Mouse (Mus musculus): ENCODE measurements around the gene Hadh.
A peak's percentile ranks its signal among the peaks of the same experiment; 100 is the strongest.

The Hadh gene

DNA sequence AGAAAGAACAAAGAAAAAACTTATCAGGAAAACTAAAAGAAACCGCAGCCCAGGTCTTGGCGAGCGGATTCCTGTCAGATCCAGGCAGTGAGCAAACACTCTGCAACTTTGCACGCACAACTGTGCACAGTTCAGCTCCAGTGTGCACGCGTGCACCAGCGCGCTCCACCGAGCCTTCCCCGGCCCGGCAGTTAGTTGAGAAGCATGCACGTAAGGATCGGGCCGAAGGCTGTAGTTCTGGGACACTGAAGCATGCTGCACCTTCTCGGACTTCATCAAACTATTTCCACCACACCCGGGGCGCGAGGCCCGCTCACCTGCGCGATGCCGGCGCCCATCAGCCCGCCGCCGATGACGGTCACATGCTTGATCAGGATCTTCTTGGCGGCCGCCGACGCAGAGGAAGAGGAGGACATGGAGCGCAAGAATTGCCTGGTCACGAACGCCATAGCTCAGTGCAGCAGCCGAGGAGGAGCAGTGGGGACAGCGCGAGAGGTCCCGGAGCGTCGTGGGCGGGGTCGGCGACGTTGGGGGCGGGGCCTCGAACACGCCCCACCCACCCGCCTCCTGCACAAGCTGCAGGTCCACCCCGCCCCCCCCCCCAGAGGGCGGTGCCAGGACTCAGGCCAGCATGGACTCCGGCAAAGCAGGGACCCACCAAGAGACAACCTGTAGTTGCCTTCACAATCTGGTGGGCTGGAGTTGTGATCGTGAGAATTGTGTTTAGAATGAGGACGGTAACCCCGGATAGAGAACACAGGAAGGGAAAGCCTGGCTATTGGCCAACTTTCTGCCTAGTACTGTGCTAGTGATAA is at the start of gene Hadh:
Gene Hadh, minus strand, starts transcription at position 543 of the 815 bp plus-strand sequence.
- no peak for TF ChIP-seq CTCF (conservative IDR thresholded peaks at IDR 0.05; ENCODE audit: low read length)
- TF ChIP-seq POU5F1 (IDR thresholded peaks at IDR 0.05; ENCODE audit: borderline replicate concordance, low read length), result no peak
- TF ChIP-seq NANOG (IDR thresholded peaks at IDR 0.05; ENCODE audit: borderline replicate concordance, low read length), result no peak
- Histone ChIP-seq H3K9me3 (ENCODE audit: low read length) (peaks cover 11% of the 10 kb centered on the region), H3K36me3 (ENCODE audit: insufficient read depth, low read length) (peaks cover 27% of the 10 kb centered on the region), H3K27me3 (ENCODE audit: insufficient read depth, low read length) (no peaks in the 10 kb centered on the region), H3K4me1 (replicated peaks; ENCODE audit: low read depth, low read length) (peaks cover 28% of the 10 kb centered on the region), H3K4me3 (replicated peaks; ENCODE audit: low read length) (peak within 1 kb of the TSS; percentile 91)

DNA sequence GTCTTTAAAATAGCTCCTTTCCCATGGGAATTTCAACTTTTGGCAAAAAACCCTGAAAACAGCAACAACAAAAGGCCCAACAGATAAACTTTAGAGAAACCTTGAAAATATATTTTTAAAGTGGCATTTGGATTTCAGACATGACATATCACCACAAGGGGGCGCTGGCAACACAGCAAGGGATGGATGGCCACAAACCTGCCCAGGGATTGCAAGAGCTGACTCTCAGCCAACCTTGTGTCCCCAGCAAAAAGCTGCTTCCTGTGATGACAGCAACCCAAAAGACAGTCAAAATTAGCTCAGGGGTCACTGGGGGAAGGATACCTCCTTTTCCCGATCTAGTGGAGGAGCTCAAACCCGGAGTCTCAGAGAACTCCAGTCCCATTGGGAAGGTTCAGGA is 48.3 kb upstream of the Hadh start:
- TF ChIP-seq NANOG (IDR thresholded peaks at IDR 0.05; ENCODE audit: borderline replicate concordance, low read length), result no peak
- peak; percentile 88 for TF ChIP-seq CTCF (conservative IDR thresholded peaks at IDR 0.05; ENCODE audit: low read length)
- no peak for TF ChIP-seq POU5F1 (IDR thresholded peaks at IDR 0.05; ENCODE audit: borderline replicate concordance, low read length)
- H3K4me3 ChIP-seq (replicated peaks; ENCODE audit: low read length), result 0 out of 2 replicates have a peak overlapping the region, but pooled peaks have one; percentile 5

DNA sequence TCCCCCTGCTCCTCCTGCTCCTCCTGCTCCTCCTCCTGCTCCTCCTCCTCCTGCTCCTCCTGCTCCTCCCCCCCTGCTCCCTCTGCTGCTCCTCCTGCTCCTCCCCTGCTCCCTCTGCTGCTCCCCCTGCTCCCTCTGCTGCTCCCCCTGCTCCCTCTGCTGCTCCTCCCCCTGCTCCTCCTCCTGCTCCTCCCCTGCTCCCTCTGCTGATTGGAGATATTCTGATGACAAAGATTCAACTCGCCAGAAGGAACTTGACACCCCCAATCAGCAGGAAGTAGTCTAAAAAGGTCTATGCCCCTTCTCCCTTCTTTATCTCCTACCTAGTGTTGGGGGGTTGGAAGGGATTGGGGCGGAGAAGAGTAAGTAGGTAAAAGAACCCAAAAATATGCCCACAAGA is 46.3 kb upstream of the Hadh start:
- H3K4me1 ChIP-seq (replicated peaks; ENCODE audit: low read depth, low read length), result peaks cover 44% of the 10 kb centered on the region
- no peak overlapping the region for H3K4me3 ChIP-seq (replicated peaks; ENCODE audit: low read length)
- TF ChIP-seq NANOG (IDR thresholded peaks at IDR 0.05; ENCODE audit: borderline replicate concordance, low read length), result no peak
- no peaks in the 10 kb centered on the region for H3K27me3 ChIP-seq (ENCODE audit: insufficient read depth, low read length)
- H3K36me3 ChIP-seq (ENCODE audit: insufficient read depth, low read length), result no peaks in the 10 kb centered on the region
- no peaks in the 10 kb centered on the region for H3K9me3 ChIP-seq (ENCODE audit: low read length)

More for the DNA sequence above, 48.3 kb upstream of the Hadh start:
- Histone ChIP-seq H3K9me3 (ENCODE audit: low read length) (no peaks in the 10 kb centered on the region), H3K36me3 (ENCODE audit: insufficient read depth, low read length) (no peaks in the 10 kb centered on the region), H3K27me3 (ENCODE audit: insufficient read depth, low read length) (no peaks in the 10 kb centered on the region), H3K4me1 (replicated peaks; ENCODE audit: low read depth, low read length) (peaks cover 48% of the 10 kb centered on the region)

DNA sequence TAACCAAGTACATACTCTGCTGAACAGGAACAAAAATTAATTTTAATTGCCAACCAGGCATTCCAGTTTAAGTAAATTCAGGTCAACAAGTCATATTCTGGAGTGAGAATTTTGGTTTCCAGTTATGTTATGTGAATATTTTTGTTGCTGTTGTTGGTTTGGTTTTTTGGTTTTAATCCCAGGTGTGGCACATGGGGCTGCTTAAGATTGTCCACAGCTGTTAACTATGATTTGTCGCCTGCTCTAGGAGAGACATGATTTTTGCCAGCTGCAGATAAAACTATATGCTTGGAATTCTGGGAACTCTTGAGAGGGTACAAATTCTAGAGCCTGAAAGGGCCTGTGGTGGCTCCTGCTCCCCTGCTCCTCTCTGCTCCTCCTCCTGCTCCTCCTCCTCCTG is 45.2 kb upstream of the Hadh start:
- H3K27me3 ChIP-seq (ENCODE audit: insufficient read depth, low read length), result no peaks in the 10 kb centered on the region
- no peak overlapping the region for H3K4me3 ChIP-seq (replicated peaks; ENCODE audit: low read length)
- peaks cover 33% of the 10 kb centered on the region for H3K4me1 ChIP-seq (replicated peaks; ENCODE audit: low read depth, low read length)
- no peaks in the 10 kb centered on the region for H3K36me3 ChIP-seq (ENCODE audit: insufficient read depth, low read length)
- H3K9me3 ChIP-seq (ENCODE audit: low read length), result no peaks in the 10 kb centered on the region
- TF ChIP-seq POU5F1 (IDR thresholded peaks at IDR 0.05; ENCODE audit: borderline replicate concordance, low read length) (no peak), CTCF (conservative IDR thresholded peaks at IDR 0.05; ENCODE audit: low read length) (no peak), NANOG (IDR thresholded peaks at IDR 0.05; ENCODE audit: borderline replicate concordance, low read length) (no peak)

DNA sequence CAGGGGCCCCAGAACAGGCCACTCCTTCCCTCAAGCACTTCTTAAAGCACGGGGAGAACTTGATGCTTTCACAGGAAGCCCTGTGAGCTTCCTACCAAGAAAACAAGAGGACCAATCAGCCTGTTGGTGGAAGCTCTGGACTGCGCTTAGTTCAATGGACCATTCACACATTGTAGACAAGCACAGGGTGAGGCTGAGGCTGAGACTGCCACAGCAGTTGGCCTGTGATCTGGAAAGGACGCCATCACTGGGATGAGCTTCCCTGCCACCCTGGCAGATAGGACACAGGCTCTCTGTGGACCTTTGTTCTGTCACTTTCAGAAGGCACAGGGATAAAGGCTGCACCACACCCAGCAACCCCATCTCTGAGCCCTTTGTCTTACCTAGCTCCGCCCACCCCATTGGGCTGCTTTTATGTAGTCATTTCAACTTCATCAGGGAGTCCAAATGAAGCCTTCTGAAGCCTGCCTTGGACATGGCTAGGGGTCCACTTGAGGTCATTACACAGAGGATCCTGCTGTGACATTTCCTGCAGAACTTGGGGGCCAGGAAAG is 44.1 kb upstream of the Hadh start:
- TF ChIP-seq NANOG (IDR thresholded peaks at IDR 0.05; ENCODE audit: borderline replicate concordance, low read length) (no peak), CTCF (conservative IDR thresholded peaks at IDR 0.05; ENCODE audit: low read length) (no peak), POU5F1 (IDR thresholded peaks at IDR 0.05; ENCODE audit: borderline replicate concordance, low read length) (no peak)
- peaks cover 1% of the 10 kb centered on the region for H3K9me3 ChIP-seq (ENCODE audit: low read length)
- no peaks in the 10 kb centered on the region for H3K27me3 ChIP-seq (ENCODE audit: insufficient read depth, low read length)
- no peaks in the 10 kb centered on the region for H3K36me3 ChIP-seq (ENCODE audit: insufficient read depth, low read length)
- no peak overlapping the region for H3K4me3 ChIP-seq (replicated peaks; ENCODE audit: low read length)
- H3K4me1 ChIP-seq (replicated peaks; ENCODE audit: low read depth, low read length), result peaks cover 23% of the 10 kb centered on the region

DNA sequence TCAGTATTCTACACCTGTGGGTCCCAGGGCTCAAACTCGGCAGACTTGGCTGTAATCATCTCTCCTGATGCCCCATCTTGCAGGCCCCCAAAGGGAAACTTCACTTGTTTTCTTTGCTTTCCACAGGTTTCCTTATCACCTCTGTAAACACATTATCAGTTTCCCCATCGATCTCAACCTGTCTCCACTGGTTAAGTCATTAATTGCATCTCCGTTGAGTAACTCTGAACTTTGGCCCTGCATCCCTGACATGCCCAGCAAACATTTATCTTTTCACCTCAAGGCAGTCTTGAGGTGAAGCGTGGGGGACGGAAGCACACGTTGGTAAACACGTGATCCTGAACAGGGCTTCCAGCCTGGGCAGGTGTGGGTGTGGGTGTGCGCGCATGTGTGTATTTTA is 40.4 kb upstream of the Hadh start:
- Histone ChIP-seq H3K4me3 (replicated peaks; ENCODE audit: low read length) (no peak overlapping the region), H3K27me3 (ENCODE audit: insufficient read depth, low read length) (no peaks in the 10 kb centered on the region), H3K4me1 (replicated peaks; ENCODE audit: low read depth, low read length) (peaks cover 11% of the 10 kb centered on the region), H3K9me3 (ENCODE audit: low read length) (peaks cover 35% of the 10 kb centered on the region), H3K36me3 (ENCODE audit: insufficient read depth, low read length) (no peaks in the 10 kb centered on the region)
- no peak for TF ChIP-seq POU5F1 (IDR thresholded peaks at IDR 0.05; ENCODE audit: borderline replicate concordance, low read length)
- TF ChIP-seq CTCF (conservative IDR thresholded peaks at IDR 0.05; ENCODE audit: low read length), result no peak
- TF ChIP-seq NANOG (IDR thresholded peaks at IDR 0.05; ENCODE audit: borderline replicate concordance, low read length), result no peak

DNA sequence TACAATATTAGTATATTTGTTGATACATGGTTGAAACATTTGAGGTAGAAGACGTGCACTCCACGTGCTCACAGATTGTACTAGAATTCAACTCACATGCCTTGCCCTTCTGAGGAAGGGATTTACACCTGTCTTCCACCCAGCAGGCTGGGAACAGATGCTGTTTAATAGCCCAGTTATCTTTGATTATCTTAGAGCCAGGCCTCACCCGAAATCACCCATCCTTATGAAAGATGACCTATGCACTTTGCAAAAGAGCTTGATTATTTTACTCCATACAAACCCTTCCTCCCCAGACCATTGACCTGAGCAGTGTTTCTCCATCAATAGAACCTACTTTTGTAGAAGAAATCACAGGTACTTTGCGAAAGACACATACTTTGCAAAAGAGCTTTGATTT is 38.7 kb upstream of the Hadh start:
- Histone ChIP-seq H3K27me3 (ENCODE audit: insufficient read depth, low read length) (no peaks in the 10 kb centered on the region), H3K4me1 (replicated peaks; ENCODE audit: low read depth, low read length) (peaks cover 3% of the 10 kb centered on the region), H3K4me3 (replicated peaks; ENCODE audit: low read length) (no peak overlapping the region), H3K9me3 (ENCODE audit: low read length) (peaks cover 38% of the 10 kb centered on the region), H3K36me3 (ENCODE audit: insufficient read depth, low read length) (no peaks in the 10 kb centered on the region)
- no peak for TF ChIP-seq POU5F1 (IDR thresholded peaks at IDR 0.05; ENCODE audit: borderline replicate concordance, low read length)
- TF ChIP-seq CTCF (conservative IDR thresholded peaks at IDR 0.05; ENCODE audit: low read length), result no peak
- no peak for TF ChIP-seq NANOG (IDR thresholded peaks at IDR 0.05; ENCODE audit: borderline replicate concordance, low read length)

DNA sequence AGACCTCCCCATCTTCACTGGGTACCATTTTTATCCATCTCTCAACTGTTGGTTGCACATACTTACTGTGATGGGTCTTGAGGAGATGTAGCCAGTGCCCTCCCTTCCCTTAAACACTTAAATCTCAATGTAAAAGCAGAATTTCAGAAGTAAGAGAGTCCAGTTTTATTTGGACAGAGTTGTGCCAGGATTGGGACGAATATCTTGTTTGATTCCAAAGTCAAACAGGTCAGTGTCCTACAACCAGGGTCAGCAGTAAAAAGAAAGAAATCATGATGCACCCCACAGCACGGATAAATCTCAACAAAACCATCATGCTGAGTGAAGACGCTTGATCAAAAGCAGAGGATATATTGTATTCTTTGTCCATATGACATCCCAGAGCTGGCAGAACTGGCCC is 35.9 kb upstream of the Hadh start:
- Histone ChIP-seq H3K4me3 (replicated peaks; ENCODE audit: low read length) (no peak overlapping the region), H3K9me3 (ENCODE audit: low read length) (peaks cover 38% of the 10 kb centered on the region), H3K4me1 (replicated peaks; ENCODE audit: low read depth, low read length) (peaks cover 4% of the 10 kb centered on the region; the same call in 1 of the 2 replicates), H3K27me3 (ENCODE audit: insufficient read depth, low read length) (peaks cover 6% of the 10 kb centered on the region; the same call in 1 of the 2 replicates), H3K36me3 (ENCODE audit: insufficient read depth, low read length) (no peaks in the 10 kb centered on the region)
- TF ChIP-seq NANOG (IDR thresholded peaks at IDR 0.05; ENCODE audit: borderline replicate concordance, low read length), result no peak
- TF ChIP-seq POU5F1 (IDR thresholded peaks at IDR 0.05; ENCODE audit: borderline replicate concordance, low read length), result no peak
- no peak for TF ChIP-seq CTCF (conservative IDR thresholded peaks at IDR 0.05; ENCODE audit: low read length)

Data from E14TG2a.4 (cell line).